ENCODE assay signal across 19 mouse cellular contexts in the genomic region with DNA sequence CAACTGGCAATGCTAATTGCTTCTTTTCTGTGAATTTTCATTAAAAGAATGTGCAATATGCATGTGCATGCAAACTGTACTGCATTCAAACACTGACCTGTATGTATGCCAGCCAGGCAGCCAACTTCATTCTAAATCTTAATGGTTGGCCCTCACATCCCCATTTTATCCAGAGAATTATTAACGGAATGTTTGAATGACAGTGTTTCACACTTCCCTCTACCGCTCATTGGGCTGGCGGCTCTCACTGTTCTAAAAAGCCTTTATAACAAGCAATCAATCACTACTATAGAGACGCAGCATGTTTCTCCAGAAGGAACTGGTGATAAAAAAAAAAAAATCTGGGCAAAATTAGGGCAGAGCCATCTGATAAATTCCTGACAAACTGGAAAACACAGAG.
"Had no signal": no experiment of that assay in that cellular context is flagged by ENCODE, and none has a peak within 500 bp of the region (broad histone marks: within the 10 kb centered on the region; RNA-seq: fewer than 3 reads in every experiment).

No protein-coding gene starts in this region.

- H3K4me3 ChIP-seq: lung, embryonic 15.5 days; megakaryocyte, embryonic 14.5 days; neural tube, embryonic 12.5 days had no signal

- H3K27me3 ChIP-seq: lung, embryonic 15.5 days; megakaryocyte, embryonic 14.5 days; neural tube, embryonic 12.5 days had no signal

- DNase-seq: liver, postnatal 0 days; lung, adult 2 months; lung, postnatal 14 days; lung, postnatal 36 days; midbrain, embryonic 14.5 days; right cerebral cortex, adult 18-20 months; right cerebral cortex, postnatal 25 days; right cerebral cortex, postnatal 4 days; spleen, adult 18-20 months; thymus, adult 18-20 months; thymus, postnatal 14 days; thymus, postnatal 36 days had no signal

- H3K4me1 ChIP-seq: lung, embryonic 15.5 days; megakaryocyte, embryonic 14.5 days; neural tube, embryonic 12.5 days had no signal

- H3K36me3 ChIP-seq: lung, embryonic 15.5 days; neural tube, embryonic 12.5 days had no signal

- H3K9me3 ChIP-seq: lung, embryonic 15.5 days; megakaryocyte, embryonic 14.5 days; neural tube, embryonic 12.5 days had no signal

- H3K9ac ChIP-seq: liver, postnatal 0 days; lung, embryonic 15.5 days; neural tube, embryonic 12.5 days had no signal

- H3K27ac ChIP-seq: lung, embryonic 15.5 days; macrophage; neural tube, embryonic 12.5 days had no signal

- ATAC-seq: liver, postnatal 0 days; lung, postnatal 0 days; midbrain, embryonic 16.5 days had no signal

- H3K4me2 ChIP-seq: lung, embryonic 15.5 days; midbrain, embryonic 11.5 days; neural tube, embryonic 12.5 days had no signal
